Mouse (Mus musculus): Measurements from ENCODE around the gene Ptpa. TPM values are rescaled to one million over a fixed set of nuclear protein-coding genes. Genes with fewer than 3 reads are reported as not detected.
A peak's percentile ranks its signal among the peaks of the same experiment; 100 is the strongest.

Gene Ptpa
- total RNA-seq, 2 experiments from 2014 or later: 152 to 168 TPM

GRCm38 (mm10) chr2:30444450-30444849, 28.6 kb downstream of the Ptpa start:
- no peak for TF ChIP-seq CTCF (conservative IDR thresholded peaks at IDR 0.05)
- no peak for DNase-seq (ENCODE audit: low spot score in 2 of 2)
- no peak overlapping the region for H3K4me3 ChIP-seq
- peak overlapping the region; percentile 98; the same call in 1 of the 2 replicates for H3K27ac ChIP-seq

DNA sequence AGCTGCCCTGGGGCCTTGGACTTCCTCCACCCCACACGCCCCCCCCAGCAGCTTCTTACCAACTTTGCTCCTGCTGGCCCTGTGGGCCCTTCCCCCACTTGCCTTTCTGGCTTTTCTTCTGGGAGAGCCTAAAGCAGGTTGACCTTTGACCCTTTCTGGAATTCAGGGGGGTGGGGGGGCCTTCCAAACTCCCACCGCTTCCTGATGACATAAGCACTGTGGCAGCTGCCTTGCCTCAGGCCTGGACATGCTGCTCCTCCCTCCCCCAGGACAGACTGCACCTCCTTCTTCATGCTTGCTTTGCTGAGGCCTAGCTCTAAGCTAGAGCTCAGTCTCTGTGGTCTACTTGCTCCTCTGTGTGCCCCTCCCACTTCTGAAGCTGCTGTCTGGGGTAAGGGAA, 29.5 kb downstream of the Ptpa start:
- no peak for DNase-seq (ENCODE audit: low spot score in 2 of 2)
- Histone ChIP-seq H3K27ac (0 out of 2 replicates have a peak overlapping the region, but pooled peaks have one; percentile 36), H3K4me3 (no peak overlapping the region)
- TF ChIP-seq CTCF (conservative IDR thresholded peaks at IDR 0.05): no peak

GRCm38 (mm10) chr2:30446891-30447826, 31.3 kb downstream of the Ptpa start:
- TF ChIP-seq CTCF (conservative IDR thresholded peaks at IDR 0.05): no peak
- no peak for DNase-seq (ENCODE audit: low spot score in 2 of 2)
- Histone ChIP-seq H3K27ac (peak overlapping the region; percentile 80), H3K4me3 (no peak overlapping the region)

DNA sequence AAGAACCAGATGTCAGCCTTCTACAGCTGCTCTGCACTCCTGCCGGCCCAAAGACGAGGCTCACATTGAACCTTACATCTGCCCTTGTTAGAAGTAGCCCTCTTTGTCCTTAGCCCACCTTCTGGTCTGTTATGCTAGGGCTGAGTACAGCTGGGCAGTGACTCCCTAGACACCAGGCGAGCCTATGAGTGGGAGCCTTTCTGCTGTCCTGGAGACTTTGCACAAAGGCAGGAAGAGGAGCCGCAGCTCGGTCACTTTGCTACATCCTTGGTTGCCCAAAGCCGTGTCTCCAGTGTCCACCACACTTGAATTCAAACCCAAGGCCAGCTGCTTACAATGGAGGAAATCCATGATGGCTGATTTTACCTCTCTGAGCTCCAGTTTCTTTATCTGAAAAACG, 32.5 kb downstream of the Ptpa start:
- H3K27ac ChIP-seq: peak overlapping the region; percentile 80; the same call in 1 of the 2 replicates
- H3K4me3 ChIP-seq: no peak overlapping the region
- TF ChIP-seq CTCF (conservative IDR thresholded peaks at IDR 0.05): no peak
- no peak for DNase-seq (ENCODE audit: low spot score in 2 of 2)

GRCm38 (mm10) chr2:30450530-30450929, 34.7 kb downstream of the Ptpa start:
- Histone ChIP-seq H3K27ac (no peak overlapping the region), H3K4me3 (no peak overlapping the region)
- DNase-seq (ENCODE audit: low spot score in 2 of 2): no peak
- TF ChIP-seq CTCF (conservative IDR thresholded peaks at IDR 0.05): peak; percentile 75

DNA sequence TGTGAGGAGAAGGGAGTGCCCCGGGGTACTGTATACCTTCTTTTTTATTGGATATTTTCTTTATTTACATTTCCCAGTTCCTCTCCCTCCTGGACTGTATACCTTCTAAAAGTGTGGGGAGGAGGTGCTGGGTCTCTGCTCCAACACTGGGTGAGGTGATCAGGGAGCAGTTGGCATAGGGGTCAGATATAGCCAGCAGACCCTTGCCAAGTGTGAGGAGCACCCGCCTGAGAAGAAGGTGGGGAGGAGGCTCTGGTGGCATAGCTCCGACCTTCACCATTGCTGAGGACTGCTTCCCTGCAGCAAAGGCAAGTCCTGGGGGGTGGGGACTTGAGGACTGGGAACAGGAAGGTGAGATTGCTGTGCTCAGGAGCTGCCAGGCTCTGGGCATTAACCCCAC, 35.7 kb downstream of the Ptpa start:
- no peak overlapping the region for H3K27ac ChIP-seq
- no peak overlapping the region for H3K4me3 ChIP-seq
- DNase-seq (ENCODE audit: low spot score in 2 of 2): no peak
- TF ChIP-seq CTCF (conservative IDR thresholded peaks at IDR 0.05): no peak

DNA sequence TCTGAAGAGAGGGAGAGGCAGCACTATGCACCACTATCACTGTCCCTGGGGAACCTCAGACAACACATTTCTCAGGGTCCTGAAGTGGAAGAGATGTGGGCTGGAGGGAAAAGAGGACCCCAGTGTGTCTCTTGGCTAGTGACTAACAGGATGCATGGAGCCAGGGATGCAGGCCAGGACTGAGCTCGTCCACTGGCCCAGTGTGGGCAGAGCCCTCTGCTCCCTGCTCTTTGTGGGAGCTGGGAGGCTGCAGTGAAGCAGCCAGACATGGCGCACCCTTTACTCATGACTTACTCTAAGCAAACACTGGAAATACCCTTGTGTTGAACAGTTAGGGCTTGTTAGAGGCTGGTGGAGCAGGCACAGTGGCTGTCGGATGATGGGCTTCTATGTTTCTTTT, 37.7 kb downstream of the Ptpa start:
- Histone ChIP-seq H3K27ac (peak overlapping the region; percentile 2; the same call in 1 of the 2 replicates), H3K4me3 (no peak overlapping the region)
- DNase-seq (ENCODE audit: low spot score in 2 of 2): no peak
- TF ChIP-seq CTCF (conservative IDR thresholded peaks at IDR 0.05): no peak

GRCm38 (mm10) chr2:30454587-30454986, 38.7 kb downstream of the Ptpa start:
- Histone ChIP-seq H3K4me3 (no peak overlapping the region), H3K27ac (no peak overlapping the region)
- no peak for DNase-seq (ENCODE audit: low spot score in 2 of 2)
- TF ChIP-seq CTCF (conservative IDR thresholded peaks at IDR 0.05): no peak

DNA sequence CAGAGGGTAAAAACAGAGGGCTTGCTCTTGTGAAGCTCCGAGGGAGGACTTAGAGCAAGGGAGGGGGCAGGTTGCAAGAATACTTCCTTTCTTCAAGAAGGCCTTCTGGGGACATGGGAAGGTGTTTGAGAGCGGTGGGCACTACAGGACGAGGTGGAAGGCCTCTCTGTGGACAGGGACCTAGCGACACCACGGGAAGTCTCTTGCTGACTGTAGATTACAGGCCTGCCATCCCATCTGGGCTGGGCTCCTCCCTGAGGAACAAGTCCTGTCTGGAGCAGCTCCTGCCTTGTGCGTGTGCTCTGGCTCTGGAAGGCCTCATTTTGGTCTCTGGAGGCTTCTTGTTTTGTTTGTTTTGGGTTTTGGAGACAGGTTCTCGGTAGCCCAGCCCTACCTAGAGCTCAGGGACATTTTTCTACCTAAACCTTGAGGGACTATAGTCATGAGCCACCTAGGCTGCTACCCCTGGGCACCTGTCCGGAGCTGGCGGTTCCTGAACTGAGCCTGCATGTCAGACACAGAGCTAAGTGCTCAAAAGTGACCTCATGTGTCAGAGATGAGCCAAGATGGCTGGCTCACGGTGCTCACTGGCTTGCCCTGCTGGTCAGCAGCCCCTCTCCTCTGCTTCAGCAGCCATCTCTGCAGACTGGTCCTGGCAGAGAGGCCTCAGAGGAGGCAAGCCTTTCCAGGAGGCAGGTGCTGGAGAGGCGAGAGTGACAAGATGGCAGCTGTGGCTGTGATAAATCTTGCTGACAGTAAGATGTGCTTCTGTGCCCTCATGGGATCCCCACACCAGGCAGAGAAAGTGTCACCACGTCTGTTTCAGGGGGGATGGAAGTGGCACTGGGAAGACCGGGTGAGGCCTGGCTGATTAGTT, 40.5 kb downstream of the Ptpa start:
- no peak for DNase-seq (ENCODE audit: low spot score in 2 of 2)

GRCm38 (mm10) chr2:30458349-30458748, 42.5 kb downstream of the Ptpa start:
- no peak for TF ChIP-seq CTCF (conservative IDR thresholded peaks at IDR 0.05)
- Histone ChIP-seq H3K27ac (no peak overlapping the region), H3K4me3 (no peak overlapping the region)
- DNase-seq (ENCODE audit: low spot score in 2 of 2): no peak

More for the DNA sequence above, 40.5 kb downstream of the Ptpa start:
- H3K4me3 ChIP-seq: no peak overlapping the region
- no peak for TF ChIP-seq CTCF (conservative IDR thresholded peaks at IDR 0.05)
- H3K27ac ChIP-seq: no peak overlapping the region

- no peak for DNase-seq (ENCODE audit: low spot score in 2 of 2)
- no peak overlapping the region for H3K27ac ChIP-seq
- no peak overlapping the region for H3K4me3 ChIP-seq
- peak; percentile 52 for TF ChIP-seq CTCF (conservative IDR thresholded peaks at IDR 0.05)
Observed at GRCm38 (mm10) chr2:30459241-30459640, 43.4 kb downstream of the Ptpa start.

DNA sequence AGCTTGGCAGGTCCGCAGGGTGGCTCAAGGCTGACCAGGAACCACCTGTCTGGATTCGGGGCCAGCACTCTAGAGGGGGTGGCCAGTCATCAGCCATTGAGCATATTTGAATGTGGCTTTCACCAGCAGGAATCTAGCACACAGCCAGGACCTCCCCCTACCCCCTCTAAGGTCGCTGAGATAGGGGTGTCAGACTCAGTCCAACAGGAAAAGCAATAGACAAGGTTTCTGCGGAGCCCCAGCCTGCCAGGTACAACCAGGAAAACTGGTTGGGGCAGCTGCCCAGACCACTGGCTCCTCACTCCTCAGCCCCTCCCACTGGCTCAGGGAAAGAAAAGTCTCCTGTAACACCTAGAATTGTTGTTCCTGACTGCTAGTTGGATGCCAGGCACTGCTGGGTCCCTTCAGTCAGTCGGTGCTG, 47.5 kb downstream of the Ptpa start:
- Histone ChIP-seq H3K27ac (peak overlapping the region; percentile 61), H3K4me3 (peak overlapping the region; percentile 48; the same call in 1 of the 2 replicates)
- TF ChIP-seq CTCF (conservative IDR thresholded peaks at IDR 0.05): no peak
- DNase-seq (ENCODE audit: low spot score in 2 of 2): no peak

- H3K27ac ChIP-seq: peak overlapping the region; percentile 61
- TF ChIP-seq CTCF (conservative IDR thresholded peaks at IDR 0.05): no peak
- DNase-seq (ENCODE audit: low spot score in 2 of 2): no peak
- H3K4me3 ChIP-seq: peak overlapping the region; percentile 48
Observed at GRCm38 (mm10) chr2:30463904-30464330, 48.1 kb downstream of the Ptpa start.
